Mouse (Mus musculus): Measurements from ENCODE around the gene Eps15l1. TPM values are rescaled to one million over a fixed set of nuclear protein-coding genes. Genes with fewer than 3 reads are reported as not detected.

The Eps15l1 gene
- total and polyA plus RNA-seq, 3 experiments = 19.1 to 40.8 TPM; not detected in 1

- Histone ChIP-seq H3K4me1 (ENCODE audit: control insufficient read depth in 1 of 2, insufficient read depth in 2 of 2, low read length in 2 of 2) (no peaks in the 10 kb centered on the region), H3K9ac (ENCODE audit: control insufficient read depth, low read depth, low read length, poor library complexity, severe bottlenecking) (no peak overlapping the region), H3K36me3 (ENCODE audit: control insufficient read depth in 1 of 2, insufficient read depth in 2 of 2, low read length in 2 of 2) (peaks cover 0 to 2% of the 10 kb centered on the region in 2 experiments; a peak in 1 of 4 replicates), H3K27ac (ENCODE audit: control insufficient read depth, low read depth, low read length) (no peak overlapping the region), H3K9me3 (replicated peaks; ENCODE audit: insufficient read depth, low read length) (no peaks in the 10 kb centered on the region), H3K79me2 (ENCODE audit: control insufficient read depth, insufficient read depth, low read length, poor library complexity) (no peaks in the 10 kb centered on the region), H3K27me3 (ENCODE audit: control insufficient read depth in 1 of 2, insufficient read depth in 2 of 2, low read length in 2 of 2) (no peaks in the 10 kb centered on the region), H3K4me3 (ENCODE audit: control insufficient read depth in 1 of 2, insufficient read depth in 1 of 2, low read depth in 2 of 2, low read length in 2 of 2) (no peak overlapping the region)
- DNase-seq (ENCODE audit: low read depth, low spot score) = no peak
- TF ChIP-seq GATA1 (IDR thresholded peaks at IDR 0.05; ENCODE audit: low read depth, low read length) (no peak), MAZ (IDR thresholded peaks at IDR 0.05; ENCODE audit: low read depth, low read length) (no peak), EP300 (IDR thresholded peaks at IDR 0.05; ENCODE audit: low read depth in 1 of 2, low read length in 2 of 2) (no peak), BHLHE40 (IDR thresholded peaks at IDR 0.05; ENCODE audit: borderline replicate concordance, low read depth, low read length) (no peak), ELF1 (IDR thresholded peaks at IDR 0.05; ENCODE audit: low read depth, low read length) (no peak), NELFE (IDR thresholded peaks at IDR 0.05; ENCODE audit: low read depth, low read length) (no peak), HCFC1 (IDR thresholded peaks at IDR 0.05; ENCODE audit: low read depth, low read length) (no peak), RAD21 (IDR thresholded peaks at IDR 0.05; ENCODE audit: low read depth, low read length) (no peak), KAT2A (conservative IDR thresholded peaks at IDR 0.05; ENCODE audit: low read depth, low read length) (no peak), NRF1 (IDR thresholded peaks at IDR 0.05; ENCODE audit: insufficient read depth, low read depth, low read length, poor library complexity, severe bottlenecking) (no peak), TAL1 (IDR thresholded peaks at IDR 0.05; ENCODE audit: low read length) (no peak), MEF2A (IDR thresholded peaks at IDR 0.05; ENCODE audit: extremely low read depth, insufficient replicate concordance, low read depth, low read length, poor library complexity, severe bottlenecking) (no peak), MXI1 (IDR thresholded peaks at IDR 0.05; ENCODE audit: low read depth, low read length) (no peak), POLR2AphosphoS2 (IDR thresholded peaks at IDR 0.05; ENCODE audit: low read length) (no peak), MAX (IDR thresholded peaks at IDR 0.05; ENCODE audit: low read length) (no peak), JUND (IDR thresholded peaks at IDR 0.05; ENCODE audit: low read depth, low read length) (no peak), TCF12 (IDR thresholded peaks at IDR 0.05; ENCODE audit: low read depth, low read length) (no peak), USF2 (IDR thresholded peaks at IDR 0.05; ENCODE audit: borderline replicate concordance in 1 of 2, insufficient read depth in 1 of 2, low read depth in 1 of 2, low read length in 2 of 2) (no peak)
Measured at GRCm38 (mm10) chr8:72457806-72458205, 36.5 kb upstream of the Eps15l1 start.

GRCm38 (mm10) chr8:72455317-72455716 lies 34.1 kb upstream of the Eps15l1 start:
- no peak overlapping the region for H3K4me3 ChIP-seq (ENCODE audit: control insufficient read depth in 1 of 2, insufficient read depth in 1 of 2, low read depth in 2 of 2, low read length in 2 of 2)
- no peaks in the 10 kb centered on the region for H3K27me3 ChIP-seq (ENCODE audit: control insufficient read depth in 1 of 2, insufficient read depth in 2 of 2, low read length in 2 of 2)
- DNase-seq (ENCODE audit: low read depth, low spot score) = no peak
- H3K9me3 ChIP-seq (replicated peaks; ENCODE audit: insufficient read depth, low read length) = no peaks in the 10 kb centered on the region
- no peak overlapping the region for H3K27ac ChIP-seq (ENCODE audit: control insufficient read depth, low read depth, low read length)
- TF ChIP-seq MXI1 (IDR thresholded peaks at IDR 0.05; ENCODE audit: low read depth, low read length) (no peak), SMC3 (IDR thresholded peaks at IDR 0.05; ENCODE audit: low read depth, low read length) (no peak), ZKSCAN1 (IDR thresholded peaks at IDR 0.05; ENCODE audit: low read depth, low read length) (no peak), TCF12 (IDR thresholded peaks at IDR 0.05; ENCODE audit: low read depth, low read length) (no peak), HCFC1 (IDR thresholded peaks at IDR 0.05; ENCODE audit: low read depth, low read length) (no peak), CHD2 (IDR thresholded peaks at IDR 0.05; ENCODE audit: low read length) (no peak), E2F4 (IDR thresholded peaks at IDR 0.05; ENCODE audit: borderline replicate concordance, low read depth, low read length) (no peak), NELFE (IDR thresholded peaks at IDR 0.05; ENCODE audit: low read depth, low read length) (no peak), JUND (IDR thresholded peaks at IDR 0.05; ENCODE audit: low read depth, low read length) (no peak), ELF1 (IDR thresholded peaks at IDR 0.05; ENCODE audit: low read depth, low read length) (no peak), USF1 (IDR thresholded peaks at IDR 0.05; ENCODE audit: low read depth, low read length) (no peak), SIN3A (IDR thresholded peaks at IDR 0.05; ENCODE audit: low read length) (no peak), ETS1 (IDR thresholded peaks at IDR 0.05; ENCODE audit: low read depth, low read length) (no peak), UBTF (IDR thresholded peaks at IDR 0.05; ENCODE audit: borderline replicate concordance, insufficient read depth, low read depth, low read length) (no peak), CTCF (IDR thresholded peaks at IDR 0.05 in 2 of 3, conservative IDR thresholded peaks at IDR 0.05 in 1 of 3; ENCODE audit: control insufficient read depth in 1 of 3, insufficient read depth in 1 of 3, low read depth in 2 of 3, low read length in 3 of 3, poor library complexity in 1 of 3, severe bottlenecking in 1 of 3) (no peak), POLR2AphosphoS5 (IDR thresholded peaks at IDR 0.05; ENCODE audit: borderline replicate concordance, low read depth, low read length) (no peak), GATA1 (IDR thresholded peaks at IDR 0.05; ENCODE audit: low read depth, low read length) (no peak)
- H3K79me2 ChIP-seq (ENCODE audit: control insufficient read depth, insufficient read depth, low read length, poor library complexity) = no peaks in the 10 kb centered on the region
- peaks cover 0 to 4% of the 10 kb centered on the region in 2 experiments; a peak in 1 of 4 replicates for H3K36me3 ChIP-seq (ENCODE audit: control insufficient read depth in 1 of 2, insufficient read depth in 2 of 2, low read length in 2 of 2)
- no peaks in the 10 kb centered on the region for H3K4me1 ChIP-seq (ENCODE audit: control insufficient read depth in 1 of 2, insufficient read depth in 2 of 2, low read length in 2 of 2)
- H3K9ac ChIP-seq (ENCODE audit: control insufficient read depth, low read depth, low read length, poor library complexity, severe bottlenecking) = no peak overlapping the region
